Comparison of ENCODE assay signal across 10 mouse cellular contexts in the genomic region with DNA sequence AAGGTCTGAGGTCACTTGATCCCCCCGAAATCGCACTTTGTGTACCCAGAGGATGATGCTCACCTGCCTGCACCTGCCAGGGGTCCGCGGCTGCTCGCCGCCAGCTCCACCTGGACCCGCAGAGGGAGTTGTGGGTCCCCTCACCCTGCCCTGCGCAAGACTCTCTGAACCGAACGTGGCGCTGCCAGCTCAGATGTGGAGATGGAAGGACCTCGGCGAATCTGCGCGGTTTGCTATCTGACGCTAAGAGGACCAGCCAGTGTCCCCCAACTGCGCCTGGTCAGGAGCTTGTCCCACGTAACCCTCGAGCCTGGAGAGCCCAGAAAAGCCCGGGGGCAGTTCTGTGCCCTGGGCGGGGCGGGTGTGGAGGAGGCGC. TPM values are rescaled to one million over a fixed set of nuclear protein-coding genes. Genes with fewer than 3 reads are reported as not detected.
A peak's percentile ranks its signal among the peaks of the same experiment; 100 is the strongest.
DNase-seq lines count a peak whose midpoint lies in the region; ATAC-seq and TF ChIP-seq lines count a peak whose summit lies in the region.
"Had no signal": no experiment of that assay in that cellular context is flagged by ENCODE, and none has a peak within 500 bp of the region (broad histone marks: within the 10 kb centered on the region; RNA-seq: fewer than 3 reads in every experiment).

A gene (minus strand): TSS at position 232 of the 376 bp plus-strand sequence.

- ATAC-seq in heart, embryonic 14.5 days (ENCODE audit: insufficient number of reproducible peaks, insufficient read depth, low FRiP score, low read depth), result no peak
- no peak for ATAC-seq in intestine, embryonic 14.5 days (replicated peaks; ENCODE audit: low FRiP score, low TSS enrichment, low read depth)
- no peak for ATAC-seq in neural tube, embryonic 11.5 days (ENCODE audit: insufficient read depth, low FRiP score, low TSS enrichment)
- ATAC-seq in granulocyte monocyte progenitor cell, adult 5-6 weeks (replicated peaks; ENCODE audit: poor library complexity, severe bottlenecking), result no peak

- no peaks in the 10 kb centered on the region for H3K36me3 ChIP-seq in heart, embryonic 14.5 days (ENCODE audit: control insufficient read depth, insufficient read depth, low read length)
- no peaks in the 10 kb centered on the region for H3K36me3 ChIP-seq in intestine, embryonic 14.5 days (ENCODE audit: control insufficient read depth, insufficient read depth, low read length)
- no peaks in the 10 kb centered on the region for H3K36me3 ChIP-seq in neural tube, embryonic 11.5 days (ENCODE audit: control insufficient read depth, insufficient read depth, low read length)
- H3K36me3 ChIP-seq: liver, embryonic 13.5 days had no signal

- H3K4me3 ChIP-seq in heart, embryonic 14.5 days (ENCODE audit: control insufficient read depth in 1 of 2, insufficient read depth in 1 of 2, low read depth in 1 of 2, low read length in 2 of 2), result peak within 1 kb of the TSS; percentile 20 to 25; a peak in 3 of 4 replicates
- peak within 1 kb of the TSS; percentile 35 for H3K4me3 ChIP-seq in cortical plate, adult 2 months (ENCODE audit: insufficient read depth, low read length)
- peak within 1 kb of the TSS; percentile 18 for H3K4me3 ChIP-seq in intestine, embryonic 14.5 days (ENCODE audit: low read depth, low read length)
- H3K4me3 ChIP-seq in neural tube, embryonic 11.5 days (ENCODE audit: low read depth, low read length), result peak within 1 kb of the TSS; percentile 33
- H3K4me3 ChIP-seq: liver, embryonic 13.5 days had no signal

- peaks cover 12% of the 10 kb centered on the region in 2 experiments for H3K4me1 ChIP-seq in heart, embryonic 14.5 days (ENCODE audit: control insufficient read depth in 2 of 2, insufficient read depth in 2 of 2, low read length in 2 of 2)
- H3K4me1 ChIP-seq in cortical plate, adult 2 months (ENCODE audit: control insufficient read depth, insufficient read depth, low read length), result no peaks in the 10 kb centered on the region
- H3K4me1 ChIP-seq in intestine, embryonic 14.5 days (replicated peaks; ENCODE audit: control insufficient read depth, insufficient read depth, low read length), result peaks cover 10% of the 10 kb centered on the region
- peaks cover 10% of the 10 kb centered on the region for H3K4me1 ChIP-seq in neural tube, embryonic 11.5 days (ENCODE audit: control insufficient read depth, insufficient read depth, low read length)
- H3K4me1 ChIP-seq: liver, embryonic 13.5 days had no signal

- no peak for TF ChIP-seq POLR2A in cortical plate, adult 2 months (IDR thresholded peaks at IDR 0.05; ENCODE audit: extremely low read depth, insufficient read depth, low read length)

- peak within 1 kb of the TSS; percentile 63 for H3K4me2 ChIP-seq in heart, embryonic 14.5 days (ENCODE audit: low read length)
- H3K4me2 ChIP-seq in intestine, embryonic 14.5 days (ENCODE audit: low read length), result peak within 1 kb of the TSS; percentile 49
- peak within 1 kb of the TSS; percentile 84 for H3K4me2 ChIP-seq in neural tube, embryonic 11.5 days (ENCODE audit: low read depth)
- H3K4me2 ChIP-seq: liver, embryonic 13.5 days had no signal

- DNase-seq in heart, adult 9 months (ENCODE audit: low spot score in 2 of 2), result no peak
- DNase-seq in intestine, embryonic 14.5 days (ENCODE audit: low spot score), result no peak
- peak; percentile 44 for DNase-seq in neural tube, embryonic 11.5 days (ENCODE audit: low spot score)
- no peak for DNase-seq in natural killer cell, adult 2 months (ENCODE audit: low spot score in 2 of 2)
- no peak for DNase-seq in cerebellum, adult 11-12 months
- DNase-seq: liver, embryonic 13.5 days had no signal

- H3K9ac ChIP-seq in heart, embryonic 14.5 days (ENCODE audit: low read length), result no peak within 1 kb of the TSS
- H3K9ac ChIP-seq in intestine, embryonic 14.5 days (ENCODE audit: low read length), result no peak within 1 kb of the TSS
- peak within 1 kb of the TSS; percentile 32 for H3K9ac ChIP-seq in neural tube, embryonic 11.5 days (ENCODE audit: low read length)
- H3K9ac ChIP-seq: liver, embryonic 13.5 days had no signal

- WGBS in heart, embryonic 14.5 days, result 2% methylated on average over 23 of the region's 23 CpGs
- 2% methylated on average over 23 of the region's 23 CpGs for WGBS in intestine, embryonic 14.5 days
- WGBS in neural tube, embryonic 11.5 days, result 1% methylated on average over 22 of the region's 23 CpGs

- H3K9me3 ChIP-seq in heart, embryonic 14.5 days (ENCODE audit: control insufficient read depth, low read length), result no peaks in the 10 kb centered on the region
- no peaks in the 10 kb centered on the region for H3K9me3 ChIP-seq in intestine, embryonic 14.5 days (ENCODE audit: control insufficient read depth, low read length)
- no peaks in the 10 kb centered on the region for H3K9me3 ChIP-seq in neural tube, embryonic 11.5 days (ENCODE audit: control insufficient read depth, low read length)

- H3K27me3 ChIP-seq in heart, embryonic 14.5 days (ENCODE audit: control insufficient read depth, insufficient read depth, low read length), result peaks cover 53% of the 10 kb centered on the region
- H3K27me3 ChIP-seq in intestine, embryonic 14.5 days (replicated peaks; ENCODE audit: control insufficient read depth, insufficient read depth, low read length), result peaks cover 42% of the 10 kb centered on the region
- peaks cover 36% of the 10 kb centered on the region for H3K27me3 ChIP-seq in neural tube, embryonic 11.5 days (ENCODE audit: control insufficient read depth, insufficient read depth, low read length)
- H3K27me3 ChIP-seq: CH12.LX had no signal

- no peak for TF ChIP-seq CTCF in cortical plate, adult 2 months (IDR thresholded peaks at IDR 0.05; ENCODE audit: extremely low read depth, insufficient read depth, low read length)

- H3K27ac ChIP-seq in heart, embryonic 14.5 days (replicated peaks in 1 of 2; ENCODE audit: control insufficient read depth in 1 of 2, insufficient read depth in 1 of 2, low read depth in 2 of 2, low read length in 2 of 2), result no peak within 1 kb of the TSS
- no peak within 1 kb of the TSS for H3K27ac ChIP-seq in cortical plate, adult 2 months (ENCODE audit: insufficient read depth, low read length)
- no peak within 1 kb of the TSS for H3K27ac ChIP-seq in intestine, embryonic 14.5 days (ENCODE audit: low read depth)
- H3K27ac ChIP-seq in neural tube, embryonic 11.5 days (ENCODE audit: low read depth, low read length), result no peak within 1 kb of the TSS
- H3K27ac ChIP-seq: liver, embryonic 13.5 days had no signal

RNA-seq across cellular contexts. Expression of the gene that starts here (rescaled TPM):
- polyA plus RNA-seq in heart, embryonic 14.5 days (2014; fragmentation: Nextera tagmentation; extraction: Ambion mirVana), result 0.07 TPM in 1 of 2 replicates, not detected in the other
- 7.5 and 8.2 TPM in 2 replicates for polyA plus RNA-seq in cortical plate, adult 2 months (2012; rRNA removed)
- 0.05 TPM in 1 of 2 replicates, not detected in the other for polyA plus RNA-seq in intestine, embryonic 14.5 days (2014; fragmentation: Nextera tagmentation; extraction: Ambion mirVana)
- polyA plus RNA-seq in neural tube, embryonic 11.5 days (2014; fragmentation: Nextera tagmentation; extraction: Ambion mirVana), result 3.0 and 3.2 TPM in 2 replicates
- total RNA-seq in granulocyte monocyte progenitor cell, adult 5-6 weeks (2014; fragmentation: Nextera tagmentation), result not detected in 2 replicates
- not detected in 2 replicates for total RNA-seq in granulocyte monocyte progenitor cell, adult 5-6 weeks (2017)
- total RNA-seq: CH12.LX had no signal
